Mouse (Mus musculus) lung, postnatal 0 days (tissue): ENCODE data around the gene Gm20481. TPM values are rescaled to one million over a fixed set of nuclear protein-coding genes. Genes with fewer than 3 reads are reported as not detected.

Experiments used
- ATAC-seq: fragments of 200-750 bp; cut with Nextera tagmentation; 2 replicates; pipeline ENCODE4 v1.8.0; 2017; ENCODE audit warnings: moderate library complexity
- DNase-seq: peaks from one replicate; pipeline ENCODE4 v3.0.0-alpha.2; 2016; ENCODE audit warnings: low spot score
- H3K27ac ChIP-seq: fragments of 300-500 bp; sonication (generic); 2 replicates; pipeline ENCODE4 v1.5.1; 2014; ENCODE audit warnings: antibody characterized with exemption, mild to moderate bottlenecking, low read length, mixed read lengths
- H3K27me3 ChIP-seq: fragments of 300-500 bp; sonication (generic); replicated peaks from 2 replicates; pipeline ENCODE4 v1.6.1; 2014; ENCODE audit warnings: low read length, mixed read lengths; ENCODE audit not compliant: insufficient read depth
- H3K36me3 ChIP-seq: fragments of 300-500 bp; sonication (generic); 2 replicates; pipeline ENCODE4 v1.6.1; 2014; ENCODE audit warnings: low read length, mixed read lengths; ENCODE audit not compliant: insufficient read depth
- H3K4me1 ChIP-seq: fragments of 300-500 bp; sonication (generic); 2 replicates; pipeline ENCODE4 v1.6.1; 2014; ENCODE audit warnings: antibody characterized with exemption, low read depth, low read length, mixed read lengths; ENCODE audit not compliant: insufficient read depth
- H3K4me2 ChIP-seq: fragments of 300-500 bp; sonication (generic); replicated peaks from 2 replicates; pipeline ENCODE4 v1.6.1; 2014; ENCODE audit warnings: low read depth, mild to moderate bottlenecking, low read length, moderate library complexity, mixed read lengths
- H3K4me3 ChIP-seq: fragments of 300-500 bp; sonication (generic); 2 replicates; pipeline ENCODE4 v1.5.1; 2014; ENCODE audit warnings: low read depth, low read length
- H3K9ac ChIP-seq: fragments of 300-500 bp; sonication (generic); replicated peaks from 2 replicates; pipeline ENCODE4 v1.6.1; 2014; ENCODE audit warnings: low read depth, mild to moderate bottlenecking
- H3K9me3 ChIP-seq: fragments of 300-500 bp; sonication (generic); 2 replicates; pipeline ENCODE4 v1.6.1; 2016; ENCODE audit warnings: low read length, mixed read lengths
- CTCF ChIP-seq: IDR thresholded peaks from 2 replicates; pipeline ENCODE4 v1.5.1; 2016; ENCODE audit warnings: antibody characterized with exemption, mild to moderate bottlenecking
- EP300 ChIP-seq: IDR thresholded peaks from 2 replicates; pipeline ENCODE4 v1.6.1; 2016; ENCODE audit warnings: antibody characterized with exemption, mild to moderate bottlenecking, control low read depth
- WGBS: fragments of 180-500 bp; shearing (Covaris S2); extraction: QIAGEN DNeasy Blood & Tissue Kit; methylation state at CpG from one replicate; pipeline ENCODE4 v1.1.7; 2014; 5-methylcytosine and 5-hydroxymethylcytosine counted together
- polyA plus RNA-seq: library from polyadenylated mRNA; unstranded; fragments of >200 nt; fragmentation: Nextera tagmentation; extraction: Ambion mirVana; gene quantifications from 2 replicates; pipeline ENCODE4 v1.2.1, GENCODE M21; 2015

The Gm20481 gene
- polyA plus RNA-seq, 1 experiment from 2014 or later, result not detected

- TF ChIP-seq EP300 (no peak), CTCF (no peak)
- WGBS, result 12% methylated on average over 14 of the region's 14 CpGs
- peak overlapping the region; percentile 40; the same call in 1 of the 2 replicates for H3K27ac ChIP-seq
- no peaks in the 10 kb centered on the region for H3K9me3 ChIP-seq
- H3K36me3 ChIP-seq, result 0 out of 2 replicates have a peak, but pooled peaks cover 2% of the 10 kb centered on the region
- ATAC-seq, result no peak
- peak overlapping the region; percentile 91 for H3K4me2 ChIP-seq
- no peaks in the 10 kb centered on the region for H3K27me3 ChIP-seq
- no peak for DNase-seq
- peak overlapping the region; percentile 55 for H3K9ac ChIP-seq
- peaks cover 7% of the 10 kb centered on the region; the same call in 1 of the 2 replicates for H3K4me1 ChIP-seq
- H3K4me3 ChIP-seq, result peak overlapping the region; percentile 60
Observed at GRCm38 (mm10) chr17:34931735-34932098, 38.0 kb upstream of the Gm20481 start.

- no peak for DNase-seq
- Histone ChIP-seq H3K27ac (no peak overlapping the region), H3K27me3 (no peaks in the 10 kb centered on the region), H3K36me3 (0 out of 2 replicates have a peak, but pooled peaks cover 2% of the 10 kb centered on the region), H3K9me3 (no peaks in the 10 kb centered on the region), H3K4me1 (peaks cover 7% of the 10 kb centered on the region; the same call in 1 of the 2 replicates), H3K9ac (no peak overlapping the region), H3K4me2 (no peak overlapping the region), H3K4me3 (no peak overlapping the region; the same call in 1 of the 2 replicates)
- ATAC-seq, result no peak
- TF ChIP-seq EP300, result no peak
- no peak for TF ChIP-seq CTCF
- WGBS, result 61% methylated on average over 8 of the region's 8 CpGs
Observed at GRCm38 (mm10) chr17:34932287-34932686, 37.4 kb upstream of the Gm20481 start.

GRCm38 (mm10) chr17:34934031-34934430, 35.7 kb upstream of the Gm20481 start:
- Histone ChIP-seq H3K4me1 (peaks cover 7% of the 10 kb centered on the region; the same call in 1 of the 2 replicates), H3K27me3 (no peaks in the 10 kb centered on the region), H3K27ac (no peak overlapping the region), H3K9me3 (no peaks in the 10 kb centered on the region), H3K9ac (no peak overlapping the region), H3K4me2 (no peak overlapping the region), H3K36me3 (0 out of 2 replicates have a peak, but pooled peaks cover 2% of the 10 kb centered on the region), H3K4me3 (no peak overlapping the region)
- DNase-seq (no peak), ATAC-seq (no peak)
- no peak for TF ChIP-seq EP300
- TF ChIP-seq CTCF, result no peak
- WGBS, result 75% methylated on average over 24 of the region's 24 CpGs

GRCm38 (mm10) chr17:34934830-34935229, 34.9 kb upstream of the Gm20481 start:
- Histone ChIP-seq H3K4me2 (no peak overlapping the region), H3K9me3 (no peaks in the 10 kb centered on the region), H3K27me3 (no peaks in the 10 kb centered on the region), H3K27ac (no peak overlapping the region), H3K9ac (no peak overlapping the region), H3K4me1 (peaks cover 7% of the 10 kb centered on the region; the same call in 1 of the 2 replicates), H3K4me3 (no peak overlapping the region), H3K36me3 (0 out of 2 replicates have a peak, but pooled peaks cover 2% of the 10 kb centered on the region)
- ATAC-seq (no peak), DNase-seq (peak; percentile 59)
- TF ChIP-seq EP300 (peak; percentile 35; the same call in 1 of the 2 replicates), CTCF (no peak)
- 39% methylated on average over 8 of the region's 8 CpGs for WGBS

GRCm38 (mm10) chr17:34937960-34938505, 31.7 kb upstream of the Gm20481 start:
- Histone ChIP-seq H3K9me3 (no peaks in the 10 kb centered on the region), H3K4me2 (no peak overlapping the region), H3K27ac (no peak overlapping the region; the same call in 1 of the 2 replicates), H3K36me3 (0 out of 2 replicates have a peak, but pooled peaks cover 2% of the 10 kb centered on the region), H3K27me3 (no peaks in the 10 kb centered on the region), H3K4me1 (no peaks in the 10 kb centered on the region), H3K9ac (no peak overlapping the region), H3K4me3 (no peak overlapping the region)
- TF ChIP-seq EP300 (no peak), CTCF (no peak)
- WGBS, result 81% methylated on average over 6 of the region's 6 CpGs
- no peak for DNase-seq
- ATAC-seq, result no peak

- H3K4me3 ChIP-seq, result no peak overlapping the region
- TF ChIP-seq EP300, result no peak
- no peak for TF ChIP-seq CTCF
Observed at GRCm38 (mm10) chr17:34941344-34942041, 28.2 kb upstream of the Gm20481 start.

More at GRCm38 (mm10) chr17:34941344-34942041, 28.2 kb upstream of the Gm20481 start:
- H3K4me1 ChIP-seq, result no peaks in the 10 kb centered on the region
- H3K27ac ChIP-seq, result peak overlapping the region; percentile 43; the same call in 1 of the 2 replicates
- H3K36me3 ChIP-seq, result no peaks in the 10 kb centered on the region
- WGBS, result 8% methylated on average over 15 of the region's 15 CpGs
- H3K4me2 ChIP-seq, result peak overlapping the region; percentile 36
- ATAC-seq, result no peak
- H3K9me3 ChIP-seq, result no peaks in the 10 kb centered on the region
- no peaks in the 10 kb centered on the region for H3K27me3 ChIP-seq
- H3K9ac ChIP-seq, result no peak overlapping the region; the same call in 1 of the 2 replicates
- peak; percentile 14 for DNase-seq
